Mouse (Mus musculus): ENCODE measurements around the gene Dnah1.

The Dnah1 gene

GRCm38 (mm10) chr14:31260374-31260773 lies 63.3 kb downstream of the Dnah1 start:
- H3K36me3 ChIP-seq (ENCODE audit: insufficient read depth, low read length), result peaks cover 70% of the 10 kb centered on the region

GRCm38 (mm10) chr14:31258476-31259050 lies 65.1 kb downstream of the Dnah1 start:
- Histone ChIP-seq H3K4me3 (replicated peaks; ENCODE audit: low read length) (no peak overlapping the region), H3K27me3 (ENCODE audit: insufficient read depth, low read length) (no peaks in the 10 kb centered on the region), H3K4me1 (replicated peaks; ENCODE audit: low read depth, low read length) (no peaks in the 10 kb centered on the region), H3K9me3 (ENCODE audit: low read length) (no peaks in the 10 kb centered on the region), H3K36me3 (ENCODE audit: insufficient read depth, low read length) (peaks cover 88% of the 10 kb centered on the region)
- no peak for TF ChIP-seq POU5F1 (IDR thresholded peaks at IDR 0.05; ENCODE audit: borderline replicate concordance, low read length)
- no peak for TF ChIP-seq CTCF (conservative IDR thresholded peaks at IDR 0.05; ENCODE audit: low read length)
- no peak for TF ChIP-seq NANOG (IDR thresholded peaks at IDR 0.05; ENCODE audit: borderline replicate concordance, low read length)

More at GRCm38 (mm10) chr14:31260374-31260773, 63.3 kb downstream of the Dnah1 start:
- Histone ChIP-seq H3K9me3 (ENCODE audit: low read length) (no peaks in the 10 kb centered on the region), H3K4me1 (replicated peaks; ENCODE audit: low read depth, low read length) (no peaks in the 10 kb centered on the region), H3K27me3 (ENCODE audit: insufficient read depth, low read length) (no peaks in the 10 kb centered on the region), H3K4me3 (replicated peaks; ENCODE audit: low read length) (no peak overlapping the region)
- TF ChIP-seq POU5F1 (IDR thresholded peaks at IDR 0.05; ENCODE audit: borderline replicate concordance, low read length), result no peak
- TF ChIP-seq NANOG (IDR thresholded peaks at IDR 0.05; ENCODE audit: borderline replicate concordance, low read length), result no peak
- TF ChIP-seq CTCF (conservative IDR thresholded peaks at IDR 0.05; ENCODE audit: low read length), result no peak

GRCm38 (mm10) chr14:31252091-31252490 lies 71.6 kb downstream of the Dnah1 start:
- peaks cover 21% of the 10 kb centered on the region for H3K4me1 ChIP-seq (replicated peaks; ENCODE audit: low read depth, low read length)
- peaks cover 14% of the 10 kb centered on the region for H3K27me3 ChIP-seq (ENCODE audit: insufficient read depth, low read length)
- H3K36me3 ChIP-seq (ENCODE audit: insufficient read depth, low read length), result peaks cover 47% of the 10 kb centered on the region
- TF ChIP-seq CTCF (conservative IDR thresholded peaks at IDR 0.05; ENCODE audit: low read length) (no peak), NANOG (IDR thresholded peaks at IDR 0.05; ENCODE audit: borderline replicate concordance, low read length) (no peak), POU5F1 (IDR thresholded peaks at IDR 0.05; ENCODE audit: borderline replicate concordance, low read length) (no peak)
- H3K4me3 ChIP-seq (replicated peaks; ENCODE audit: low read length), result peak overlapping the region; percentile 99
- H3K9me3 ChIP-seq (ENCODE audit: low read length), result no peaks in the 10 kb centered on the region

- TF ChIP-seq POU5F1 (IDR thresholded peaks at IDR 0.05; ENCODE audit: borderline replicate concordance, low read length), result no peak
- no peak for TF ChIP-seq CTCF (conservative IDR thresholded peaks at IDR 0.05; ENCODE audit: low read length)
- TF ChIP-seq NANOG (IDR thresholded peaks at IDR 0.05; ENCODE audit: borderline replicate concordance, low read length), result no peak
- Histone ChIP-seq H3K4me3 (replicated peaks; ENCODE audit: low read length) (peak overlapping the region; percentile 99), H3K36me3 (ENCODE audit: insufficient read depth, low read length) (peaks cover 42% of the 10 kb centered on the region), H3K4me1 (replicated peaks; ENCODE audit: low read depth, low read length) (peaks cover 21% of the 10 kb centered on the region), H3K27me3 (ENCODE audit: insufficient read depth, low read length) (peaks cover 15% of the 10 kb centered on the region), H3K9me3 (ENCODE audit: low read length) (no peaks in the 10 kb centered on the region)
Observed at GRCm38 (mm10) chr14:31251626-31252025, 72.1 kb downstream of the Dnah1 start.

- H3K4me1 ChIP-seq (replicated peaks; ENCODE audit: low read depth, low read length), result peaks cover 21% of the 10 kb centered on the region
- no peaks in the 10 kb centered on the region for H3K9me3 ChIP-seq (ENCODE audit: low read length)
- peak within 1 kb of the TSS; percentile 99 for H3K4me3 ChIP-seq (replicated peaks; ENCODE audit: low read length)
- no peak for TF ChIP-seq CTCF (conservative IDR thresholded peaks at IDR 0.05; ENCODE audit: low read length)
- TF ChIP-seq POU5F1 (IDR thresholded peaks at IDR 0.05; ENCODE audit: borderline replicate concordance, low read length), result no peak
- TF ChIP-seq NANOG (IDR thresholded peaks at IDR 0.05; ENCODE audit: borderline replicate concordance, low read length), result no peak
- peaks cover 20% of the 10 kb centered on the region for H3K27me3 ChIP-seq (ENCODE audit: insufficient read depth, low read length)
- peaks cover 37% of the 10 kb centered on the region for H3K36me3 ChIP-seq (ENCODE audit: insufficient read depth, low read length)
Observed at GRCm38 (mm10) chr14:31251084-31251604, 72.6 kb downstream of the Dnah1 start, which contains the start of the genes Phf7 and Bap1. Gene Phf7, minus strand, starts transcription at chr14:31251317. Gene Bap1, plus strand, starts transcription at chr14:31251450.

GRCm38 (mm10) chr14:31250222-31251083 lies 73.2 kb downstream of the Dnah1 start:
- Histone ChIP-seq H3K36me3 (ENCODE audit: insufficient read depth, low read length) (peaks cover 30% of the 10 kb centered on the region), H3K4me1 (replicated peaks; ENCODE audit: low read depth, low read length) (peaks cover 21% of the 10 kb centered on the region), H3K4me3 (replicated peaks; ENCODE audit: low read length) (peak overlapping the region; percentile 99), H3K27me3 (ENCODE audit: insufficient read depth, low read length) (peaks cover 20% of the 10 kb centered on the region), H3K9me3 (ENCODE audit: low read length) (no peaks in the 10 kb centered on the region)
- TF ChIP-seq POU5F1 (IDR thresholded peaks at IDR 0.05; ENCODE audit: borderline replicate concordance, low read length), result no peak
- TF ChIP-seq NANOG (IDR thresholded peaks at IDR 0.05; ENCODE audit: borderline replicate concordance, low read length), result no peak
- no peak for TF ChIP-seq CTCF (conservative IDR thresholded peaks at IDR 0.05; ENCODE audit: low read length)

GRCm38 (mm10) chr14:31248396-31248795 lies 75.3 kb downstream of the Dnah1 start:
- no peak for TF ChIP-seq NANOG (IDR thresholded peaks at IDR 0.05; ENCODE audit: borderline replicate concordance, low read length)
- TF ChIP-seq POU5F1 (IDR thresholded peaks at IDR 0.05; ENCODE audit: borderline replicate concordance, low read length), result no peak
- no peak for TF ChIP-seq CTCF (conservative IDR thresholded peaks at IDR 0.05; ENCODE audit: low read length)
- peaks cover 10% of the 10 kb centered on the region for H3K36me3 ChIP-seq (ENCODE audit: insufficient read depth, low read length)
- peaks cover 21% of the 10 kb centered on the region for H3K4me1 ChIP-seq (replicated peaks; ENCODE audit: low read depth, low read length)
- H3K4me3 ChIP-seq (replicated peaks; ENCODE audit: low read length), result no peak overlapping the region
- no peaks in the 10 kb centered on the region for H3K9me3 ChIP-seq (ENCODE audit: low read length)
- H3K27me3 ChIP-seq (ENCODE audit: insufficient read depth, low read length), result peaks cover 25% of the 10 kb centered on the region

- no peaks in the 10 kb centered on the region for H3K36me3 ChIP-seq (ENCODE audit: insufficient read depth, low read length)
Observed at GRCm38 (mm10) chr14:31245946-31246345, 77.8 kb downstream of the Dnah1 start.

More at GRCm38 (mm10) chr14:31245946-31246345, 77.8 kb downstream of the Dnah1 start:
- Histone ChIP-seq H3K4me3 (replicated peaks; ENCODE audit: low read length) (no peak overlapping the region), H3K9me3 (ENCODE audit: low read length) (no peaks in the 10 kb centered on the region), H3K4me1 (replicated peaks; ENCODE audit: low read depth, low read length) (peaks cover 8% of the 10 kb centered on the region), H3K27me3 (ENCODE audit: insufficient read depth, low read length) (peaks cover 25% of the 10 kb centered on the region)
- TF ChIP-seq POU5F1 (IDR thresholded peaks at IDR 0.05; ENCODE audit: borderline replicate concordance, low read length), result no peak
- TF ChIP-seq CTCF (conservative IDR thresholded peaks at IDR 0.05; ENCODE audit: low read length), result no peak
- TF ChIP-seq NANOG (IDR thresholded peaks at IDR 0.05; ENCODE audit: borderline replicate concordance, low read length), result no peak

All from E14TG2a.4 (cell line).